Mouse (Mus musculus): ENCODE measurements around the gene Lsm4. TPM values are rescaled to one million over a fixed set of nuclear protein-coding genes. Genes with fewer than 3 reads are reported as not detected.

The Lsm4 gene
- total and polyA plus RNA-seq, 2 experiments, result 30.8 to 51.8 TPM

DNA sequence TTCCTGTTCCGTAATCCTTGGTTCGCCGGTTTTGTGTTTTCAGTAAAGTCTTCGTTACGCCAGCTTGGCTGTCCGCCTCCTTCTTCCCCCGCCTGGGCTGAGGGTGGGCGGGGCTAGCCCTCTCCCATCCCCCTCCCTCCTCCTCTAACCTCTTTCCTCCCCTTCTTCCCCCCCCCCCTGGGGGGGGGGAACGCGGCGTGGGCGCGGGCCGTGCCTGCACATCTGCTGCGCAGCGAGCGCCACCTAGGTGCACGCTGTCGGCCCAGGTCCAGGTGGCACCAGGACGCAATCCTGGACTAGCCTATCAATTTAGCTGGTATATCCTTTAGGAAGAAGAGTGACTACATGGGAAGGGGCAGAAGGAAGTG, 27.5 kb downstream of the Lsm4 start:
- under 1% methylated on average over 20 of the region's 20 CpGs for WGBS
- Histone ChIP-seq H3K9ac (ENCODE audit: low read depth, low read length) (no peak overlapping the region; the same call in 1 of the 2 replicates), H3K27ac (replicated peaks; ENCODE audit: insufficient read depth, low read depth, low read length) (peak overlapping the region; percentile 34), H3K27me3 (ENCODE audit: control insufficient read depth, insufficient read depth, low read length) (no peaks in the 10 kb centered on the region), H3K79me2 (ENCODE audit: control insufficient read depth, insufficient read depth, low read length) (peaks cover 9% of the 10 kb centered on the region; the same call in 1 of the 2 replicates), H3K36me3 (ENCODE audit: control insufficient read depth, insufficient read depth, low read length) (no peaks in the 10 kb centered on the region), H3K4me1 (ENCODE audit: control insufficient read depth, insufficient read depth, low read length) (peaks cover 14% of the 10 kb centered on the region), H3K4me3 (ENCODE audit: insufficient read depth, low read depth, low read length) (peak overlapping the region; percentile 73)
- TF ChIP-seq POLR2A (IDR thresholded peaks at IDR 0.05; ENCODE audit: extremely low read depth, insufficient read depth, low read length), result peak; percentile 55; the same call in 1 of the 2 replicates
- TF ChIP-seq CTCF (IDR thresholded peaks at IDR 0.05; ENCODE audit: low read depth, low read length), result peak; percentile 87
- peak; percentile 83 for DNase-seq (ENCODE audit: extremely low read depth, low read depth, low spot score)

DNA sequence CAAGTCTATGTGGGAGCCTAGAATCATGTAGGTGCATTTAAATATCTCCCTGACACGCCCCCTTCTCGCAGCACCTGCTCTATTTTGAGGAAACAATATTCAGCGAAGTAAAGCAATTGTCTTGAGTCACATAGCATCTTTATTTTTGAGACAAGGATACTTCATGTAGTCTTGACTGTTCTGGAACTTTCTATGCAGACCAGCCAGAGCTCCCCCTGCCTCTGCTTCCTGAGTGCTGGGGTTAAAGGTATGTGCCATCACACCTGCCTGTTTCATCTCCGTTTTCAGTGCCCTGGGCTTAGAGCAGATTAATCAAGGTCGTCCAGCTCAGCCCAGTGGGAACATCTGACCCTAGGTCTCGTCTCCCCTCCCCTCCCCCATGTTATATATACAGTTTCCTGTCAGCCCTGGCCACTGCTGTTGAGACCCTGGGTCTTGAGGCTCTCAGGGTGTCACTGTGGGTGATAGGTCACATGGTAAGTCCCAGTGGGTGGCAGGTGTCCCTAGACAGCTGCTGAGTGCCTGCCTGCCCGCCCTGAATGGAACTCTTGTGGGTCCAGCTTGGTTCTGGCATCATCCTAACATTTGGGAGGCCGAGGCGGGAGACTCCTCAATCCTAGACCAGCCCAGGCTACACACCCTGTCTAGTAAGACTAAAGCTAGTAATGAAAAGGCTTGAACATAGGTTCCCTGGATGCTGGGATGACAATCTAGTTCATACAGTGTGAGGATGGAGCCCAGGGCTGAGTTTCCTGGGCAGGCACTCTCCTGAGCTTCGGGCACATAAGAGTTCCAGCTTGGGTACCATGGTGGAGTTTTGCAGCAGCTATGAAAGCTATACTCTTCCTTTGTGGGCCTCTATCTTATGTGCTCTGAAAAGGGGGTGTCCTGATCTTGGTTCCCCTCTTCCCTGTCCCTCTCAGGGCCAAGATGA, 28.3 kb downstream of the Lsm4 start:
- H3K9ac ChIP-seq (ENCODE audit: low read depth, low read length), result no peak overlapping the region
- no peaks in the 10 kb centered on the region for H3K27me3 ChIP-seq (ENCODE audit: control insufficient read depth, insufficient read depth, low read length)
- H3K4me1 ChIP-seq (ENCODE audit: control insufficient read depth, insufficient read depth, low read length), result peaks cover 14% of the 10 kb centered on the region
- DNase-seq (ENCODE audit: extremely low read depth, low read depth, low spot score), result no peak
- H3K36me3 ChIP-seq (ENCODE audit: control insufficient read depth, insufficient read depth, low read length), result no peaks in the 10 kb centered on the region
- no peak for TF ChIP-seq POLR2A (IDR thresholded peaks at IDR 0.05; ENCODE audit: extremely low read depth, insufficient read depth, low read length)
- TF ChIP-seq CTCF (IDR thresholded peaks at IDR 0.05; ENCODE audit: low read depth, low read length), result no peak
- WGBS, result 59% methylated on average over 10 of the region's 10 CpGs
- peak overlapping the region; percentile 34 for H3K27ac ChIP-seq (replicated peaks; ENCODE audit: insufficient read depth, low read depth, low read length)
- peaks cover 9% of the 10 kb centered on the region; the same call in 1 of the 2 replicates for H3K79me2 ChIP-seq (ENCODE audit: control insufficient read depth, insufficient read depth, low read length)
- H3K4me3 ChIP-seq (ENCODE audit: insufficient read depth, low read depth, low read length), result no peak overlapping the region

DNA sequence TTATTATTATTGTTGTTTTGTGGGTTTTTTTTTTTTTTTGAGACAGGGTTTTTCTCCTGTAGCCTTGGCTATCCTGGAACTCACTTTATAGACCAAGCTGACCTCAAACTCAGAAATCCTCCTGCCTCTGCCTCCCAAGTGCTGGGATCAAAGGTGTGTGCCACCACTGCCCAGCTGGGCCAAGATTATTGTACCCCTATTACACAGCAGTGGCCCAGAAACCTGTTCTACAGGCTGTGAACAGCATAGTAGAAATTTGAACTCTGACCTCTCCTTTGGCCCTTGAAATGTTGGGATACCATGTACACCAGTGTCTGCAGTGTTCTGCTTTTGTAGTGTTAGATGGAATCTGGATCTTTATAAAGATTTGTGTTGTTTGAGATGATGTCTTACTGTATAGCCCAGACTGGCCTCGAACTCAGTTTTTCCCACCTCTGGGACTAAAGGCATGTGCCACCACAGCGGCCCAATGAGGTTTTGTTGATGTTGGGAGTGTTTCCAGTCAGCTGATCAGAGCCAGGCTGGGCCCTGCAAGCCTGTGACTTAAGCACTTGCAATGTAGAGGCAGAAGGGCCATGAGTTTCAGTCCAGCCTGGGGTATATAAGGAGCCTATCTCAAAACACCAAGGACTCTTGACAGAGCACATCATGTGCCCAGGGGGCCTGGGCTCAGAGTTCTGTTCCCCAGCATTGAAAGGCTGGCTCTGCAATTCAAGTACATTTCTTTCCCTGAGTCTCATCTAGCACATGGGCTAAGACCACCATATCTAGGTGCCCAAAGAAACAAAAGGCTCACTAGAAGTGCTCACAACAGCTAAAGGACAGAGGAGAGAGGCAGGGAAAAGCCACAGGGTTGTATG, 29.2 kb downstream of the Lsm4 start:
- Histone ChIP-seq H3K4me3 (ENCODE audit: insufficient read depth, low read depth, low read length) (no peak overlapping the region), H3K9ac (ENCODE audit: low read depth, low read length) (no peak overlapping the region), H3K27ac (replicated peaks; ENCODE audit: insufficient read depth, low read depth, low read length) (no peak overlapping the region), H3K27me3 (ENCODE audit: control insufficient read depth, insufficient read depth, low read length) (no peaks in the 10 kb centered on the region), H3K4me1 (ENCODE audit: control insufficient read depth, insufficient read depth, low read length) (peaks cover 10% of the 10 kb centered on the region), H3K79me2 (ENCODE audit: control insufficient read depth, insufficient read depth, low read length) (peaks cover 9% of the 10 kb centered on the region; the same call in 1 of the 2 replicates), H3K36me3 (ENCODE audit: control insufficient read depth, insufficient read depth, low read length) (no peaks in the 10 kb centered on the region)
- 69% methylated on average over 2 of the region's 2 CpGs for WGBS
- TF ChIP-seq POLR2A (IDR thresholded peaks at IDR 0.05; ENCODE audit: extremely low read depth, insufficient read depth, low read length) (no peak), CTCF (IDR thresholded peaks at IDR 0.05; ENCODE audit: low read depth, low read length) (no peak)
- DNase-seq (ENCODE audit: extremely low read depth, low read depth, low spot score), result peak; percentile 61

DNA sequence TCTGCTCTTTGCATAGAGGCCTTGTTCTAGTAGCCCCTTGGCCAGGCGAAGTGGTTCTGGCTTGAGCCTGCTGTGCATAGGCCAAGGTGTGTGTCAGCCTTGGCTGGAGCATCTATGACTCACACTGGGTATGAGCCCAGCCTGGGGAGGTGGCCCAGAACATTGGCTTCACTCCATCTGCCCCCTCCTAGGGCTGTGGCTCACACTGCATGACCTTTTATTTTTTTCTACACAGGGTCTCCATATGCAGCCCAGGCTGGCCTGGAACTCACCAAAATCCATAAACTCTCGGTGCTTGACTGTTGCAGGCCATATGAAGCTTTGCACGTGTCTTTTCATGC, 29.8 kb downstream of the Lsm4 start:
- 58% methylated on average over 3 of the region's 3 CpGs for WGBS
- Histone ChIP-seq H3K9ac (ENCODE audit: low read depth, low read length) (no peak overlapping the region), H3K79me2 (ENCODE audit: control insufficient read depth, insufficient read depth, low read length) (peaks cover 9% of the 10 kb centered on the region; the same call in 1 of the 2 replicates), H3K27ac (replicated peaks; ENCODE audit: insufficient read depth, low read depth, low read length) (no peak overlapping the region), H3K4me1 (ENCODE audit: control insufficient read depth, insufficient read depth, low read length) (peaks cover 6% of the 10 kb centered on the region), H3K4me3 (ENCODE audit: insufficient read depth, low read depth, low read length) (no peak overlapping the region), H3K36me3 (ENCODE audit: control insufficient read depth, insufficient read depth, low read length) (no peaks in the 10 kb centered on the region), H3K27me3 (ENCODE audit: control insufficient read depth, insufficient read depth, low read length) (no peaks in the 10 kb centered on the region)
- no peak for TF ChIP-seq CTCF (IDR thresholded peaks at IDR 0.05; ENCODE audit: low read depth, low read length)
- no peak for TF ChIP-seq POLR2A (IDR thresholded peaks at IDR 0.05; ENCODE audit: extremely low read depth, insufficient read depth, low read length)
- no peak for DNase-seq (ENCODE audit: extremely low read depth, low read depth, low spot score)

DNA sequence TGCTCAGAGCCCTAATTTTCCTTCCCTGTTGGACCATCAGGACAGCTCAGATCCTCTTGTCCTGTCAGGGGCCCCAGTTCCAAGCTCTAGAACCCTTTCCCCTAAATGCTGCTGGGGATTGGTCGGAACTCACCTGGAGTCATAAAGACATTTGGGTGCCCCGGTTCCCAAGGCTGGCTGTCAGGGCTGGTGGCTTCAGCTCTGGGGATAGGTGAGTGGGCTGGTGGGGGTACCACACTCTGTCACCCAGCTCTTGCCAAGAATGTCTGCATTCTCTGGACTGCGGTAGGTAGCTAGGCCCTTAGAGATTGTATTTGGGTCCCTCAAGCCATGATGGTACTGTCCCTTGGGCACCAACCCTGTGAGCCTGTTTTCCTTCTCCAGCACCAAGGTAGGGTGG, 30.2 kb downstream of the Lsm4 start, which contains the start of gene Iqcn:
Iqcn (plus strand) TSS at position 171 of the 400 bp plus-strand sequence.
- peaks cover 4% of the 10 kb centered on the region for H3K4me1 ChIP-seq (ENCODE audit: control insufficient read depth, insufficient read depth, low read length)

More for the DNA sequence above, 30.2 kb downstream of the Lsm4 start, which contains the start of gene Iqcn:
- no peak for DNase-seq (ENCODE audit: extremely low read depth, low read depth, low spot score)
- no peaks in the 10 kb centered on the region for H3K27me3 ChIP-seq (ENCODE audit: control insufficient read depth, insufficient read depth, low read length)
- peaks cover 9% of the 10 kb centered on the region; the same call in 1 of the 2 replicates for H3K79me2 ChIP-seq (ENCODE audit: control insufficient read depth, insufficient read depth, low read length)
- H3K9ac ChIP-seq (ENCODE audit: low read depth, low read length), result no peak within 1 kb of the TSS
- H3K4me3 ChIP-seq (ENCODE audit: insufficient read depth, low read depth, low read length), result no peak within 1 kb of the TSS
- H3K36me3 ChIP-seq (ENCODE audit: control insufficient read depth, insufficient read depth, low read length), result no peaks in the 10 kb centered on the region
- WGBS, result 92% methylated on average over 3 of the region's 3 CpGs
- no peak for TF ChIP-seq CTCF (IDR thresholded peaks at IDR 0.05; ENCODE audit: low read depth, low read length)
- TF ChIP-seq POLR2A (IDR thresholded peaks at IDR 0.05; ENCODE audit: extremely low read depth, insufficient read depth, low read length), result no peak
- H3K27ac ChIP-seq (replicated peaks; ENCODE audit: insufficient read depth, low read depth, low read length), result no peak within 1 kb of the TSS

Measured in liver, adult 2 months (tissue).